Mouse (Mus musculus): ENCODE results near the gene Nrtn. TPM values are rescaled to one million over a fixed set of nuclear protein-coding genes. Genes with fewer than 3 reads are reported as not detected.

Gene Nrtn
- total RNA-seq, 2 experiments from 2014 or later = 3.4 to 4.0 TPM

DNA sequence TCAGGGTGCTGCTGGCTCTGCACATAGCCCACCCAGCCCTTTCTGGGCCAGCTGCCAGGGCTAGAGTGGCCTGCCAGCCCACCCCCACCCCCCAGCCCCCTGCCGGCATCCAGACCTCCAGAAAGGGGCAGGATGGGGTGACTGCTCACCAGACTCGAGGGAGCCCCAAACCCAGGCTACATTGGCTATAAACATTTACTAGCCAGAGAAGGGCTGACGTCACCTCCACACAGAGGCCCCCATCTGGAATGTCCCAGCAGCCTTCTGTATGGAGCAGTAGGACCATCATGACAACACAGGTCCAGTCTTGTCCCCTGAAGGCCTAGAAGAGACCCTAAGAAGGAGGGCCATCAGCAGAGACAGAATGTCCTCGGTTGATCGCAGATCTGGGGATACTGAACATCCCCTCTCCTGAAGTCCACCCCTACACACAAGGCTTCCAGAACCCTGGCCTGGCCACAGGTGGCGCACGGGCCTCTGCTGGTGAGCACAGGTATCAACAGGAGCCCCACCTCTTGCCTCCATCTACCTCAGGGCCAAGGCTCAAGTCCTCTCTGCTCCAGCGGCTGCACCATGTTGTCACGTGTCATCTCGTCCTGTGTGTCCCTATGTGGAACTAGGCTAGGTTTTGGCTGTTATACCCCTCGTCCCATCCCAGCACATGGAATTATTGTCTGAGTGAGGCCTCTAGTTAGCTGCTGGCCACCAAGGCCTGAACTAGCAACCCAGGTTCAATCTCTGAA lies 33.7 kb downstream of the Nrtn start:
- DNase-seq (ENCODE audit: low spot score in 2 of 2) = no peak

DNA sequence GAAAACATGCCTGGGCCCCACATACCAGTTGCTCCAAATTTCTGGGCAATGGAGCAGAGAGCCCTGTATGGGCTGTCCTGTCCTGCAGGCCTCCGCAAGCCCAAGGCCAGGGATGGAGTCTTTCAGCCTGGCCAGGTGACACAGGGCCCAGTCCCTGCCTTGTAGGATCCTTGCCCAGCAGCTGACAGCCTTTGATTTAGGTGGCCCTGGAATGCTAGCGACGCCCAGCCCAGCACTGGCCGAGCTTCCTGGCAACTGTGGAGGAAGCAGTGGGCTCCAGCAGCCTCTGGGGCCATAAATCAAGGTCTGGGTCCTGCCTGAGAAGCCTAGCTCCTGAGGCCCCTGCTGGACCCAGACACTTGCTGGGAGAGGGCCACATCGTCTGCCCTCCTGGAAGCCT lies 34.9 kb downstream of the Nrtn start:
- no peak for DNase-seq (ENCODE audit: low spot score in 2 of 2)

- peak; percentile 85 to 94 for DNase-seq (ENCODE audit: low spot score in 2 of 2)
Observed at GRCm38 (mm10) chr17:56717363-56718058, 39.8 kb downstream of the Nrtn start, which contains the start of the genes Ndufa11 and Vmac. Gene Ndufa11 (plus strand): TSS chr17:56717767. Gene Vmac (minus strand): TSS chr17:56718022.

DNA sequence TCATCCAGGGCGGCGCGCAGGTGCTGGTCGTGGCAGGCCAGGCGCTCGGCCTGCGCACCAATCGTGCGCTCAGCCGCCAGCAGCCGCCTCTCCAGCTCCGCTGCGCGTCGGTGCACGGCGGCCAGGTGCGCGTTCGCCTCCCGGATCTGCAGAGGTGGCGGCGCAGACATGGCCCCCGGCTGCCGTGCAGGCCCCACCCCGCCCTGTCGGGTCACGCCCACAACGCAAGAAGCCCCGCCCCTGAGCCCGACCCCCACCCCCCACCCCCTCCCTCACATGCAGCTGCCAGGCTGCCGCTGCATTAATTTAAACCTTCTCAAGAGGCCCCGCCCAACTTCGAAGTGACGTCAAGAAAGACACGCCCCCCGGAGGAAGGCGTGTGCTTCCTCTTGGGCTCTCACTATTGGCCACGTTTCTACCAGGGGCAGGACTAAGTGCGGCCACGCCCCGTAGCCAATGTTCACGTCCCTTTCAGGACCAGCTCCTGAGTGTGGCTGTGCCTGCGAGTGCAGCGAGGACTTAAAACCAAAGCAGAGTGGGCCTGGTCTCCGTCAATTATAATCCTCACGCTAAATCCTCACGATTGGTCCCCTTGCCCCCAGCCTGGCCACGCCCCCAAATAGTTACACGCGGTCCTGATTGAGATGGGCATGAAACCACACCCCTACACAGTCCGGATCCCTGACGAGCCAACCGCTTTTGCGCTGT lies 40.5 kb downstream of the Nrtn start:
- DNase-seq (ENCODE audit: low spot score in 2 of 2) = peak; percentile 93

GRCm38 (mm10) chr17:56715914-56716654 lies 41.2 kb downstream of the Nrtn start:
- no peak for DNase-seq (ENCODE audit: low spot score in 2 of 2)

- DNase-seq (ENCODE audit: low spot score in 2 of 2) = no peak
Observed at GRCm38 (mm10) chr17:56715360-56715759, 42.0 kb downstream of the Nrtn start.

GRCm38 (mm10) chr17:56709708-56710107 lies 47.6 kb downstream of the Nrtn start:
- DNase-seq (ENCODE audit: low spot score in 2 of 2) = no peak

- no peak for DNase-seq (ENCODE audit: low spot score in 2 of 2)
Observed at GRCm38 (mm10) chr17:56708692-56709091, 48.6 kb downstream of the Nrtn start.

DNA sequence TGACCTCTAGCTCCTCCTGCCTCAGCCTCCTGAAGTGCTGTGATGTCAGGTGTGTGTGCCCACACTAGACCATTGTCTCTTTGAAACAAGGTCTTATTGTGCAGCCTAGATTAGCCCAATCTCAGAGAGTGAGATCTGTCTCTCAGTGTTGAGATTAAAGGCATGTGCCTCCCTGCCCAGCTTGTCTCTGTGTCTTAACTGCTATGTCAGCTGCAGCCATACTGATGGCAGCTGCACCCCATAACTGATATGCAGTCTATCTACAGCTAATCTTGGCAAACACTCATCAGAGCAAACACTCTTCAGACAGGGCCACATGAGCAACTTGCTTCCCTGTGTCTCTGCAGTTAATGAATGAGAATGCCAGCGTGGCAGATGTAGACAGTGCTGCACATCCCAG lies 50.8 kb downstream of the Nrtn start:
- DNase-seq (ENCODE audit: low spot score in 2 of 2) = no peak

DNA sequence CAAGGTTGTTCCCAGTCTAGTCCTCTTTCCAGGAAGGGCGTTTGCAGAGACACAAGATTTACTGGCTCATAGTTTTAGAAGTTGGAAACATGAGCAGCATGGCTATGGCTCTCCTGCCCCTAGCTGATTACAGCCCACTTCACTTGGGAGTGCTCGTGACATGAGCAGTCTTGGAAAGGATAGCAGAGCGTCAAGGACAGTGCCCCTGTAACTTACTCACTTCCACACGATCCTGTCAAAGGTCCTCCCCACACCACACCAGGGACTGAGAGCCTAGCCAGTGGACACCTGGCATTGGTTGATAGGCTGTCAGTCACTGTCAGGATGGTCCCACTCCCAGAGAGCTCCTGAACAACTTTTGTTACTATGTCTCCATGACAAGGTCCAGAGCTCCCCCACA lies 54.3 kb downstream of the Nrtn start:
- DNase-seq (ENCODE audit: low spot score in 2 of 2) = no peak

Other genes with a start within 250 kb of the Nrtn start
- gene Znrf4, start 245.1 kb downstream of the Nrtn start, total RNA-seq (2021) = not detected
- gene Gm20219, start 203.1 kb downstream of the Nrtn start, total RNA-seq (2021) = 1 to 10 TPM in 1 of 2 experiments, under 1 TPM in 1; 0.86 to 1.0 TPM
- 100 to 1,000 TPM; 117 to 153 TPM for gene Safb2, start 172.9 kb downstream of the Nrtn start, total RNA-seq (2021)
- gene Safb, start 172.7 kb downstream of the Nrtn start, total RNA-seq (2021) = 100 to 1,000 TPM; 108 to 136 TPM
- 100 to 1,000 TPM; 360 to 384 TPM for gene 2410015M20Rik, start 147.8 kb downstream of the Nrtn start, total RNA-seq (2021)
- 100 to 1,000 TPM; 765 to 908 TPM for gene Rpl36, start 144.1 kb downstream of the Nrtn start, total RNA-seq (2021)
- 100 to 1,000 TPM; 458 to 700 TPM for gene Lonp1, start 130.6 kb downstream of the Nrtn start, total RNA-seq (2021)
- gene Catsperd, start 129.4 kb downstream of the Nrtn start, total RNA-seq (2021) = 1 to 10 TPM; 2.4 to 4.3 TPM
- 10 to 100 TPM; 64.9 to 75.7 TPM for gene Ranbp3, start 84.2 kb downstream of the Nrtn start, total RNA-seq (2021)
- 100 to 1,000 TPM; 276 to 402 TPM for gene Ndufa11, start 39.8 kb downstream of the Nrtn start, total RNA-seq (2021)
- gene Vmac, start 39.5 kb downstream of the Nrtn start, total RNA-seq (2021) = 10 to 100 TPM; 20.1 to 26.1 TPM
- 10 to 100 TPM; 28.3 to 31.3 TPM for gene Dus3l, start 7.2 kb upstream of the Nrtn start, total RNA-seq (2021)
- under 1 TPM; 0.48 to 0.93 TPM for gene Prr22, start 12.7 kb upstream of the Nrtn start, total RNA-seq (2021)
- gene Rfx2, start 73.5 kb upstream of the Nrtn start, total RNA-seq (2021) = 1 to 10 TPM; 3.8 to 5.6 TPM
- gene Acsbg2, start 116.9 kb upstream of the Nrtn start, total RNA-seq (2021) = under 1 TPM in 1 of 2 experiments, not detected in 1; 0.27 TPM
- gene 1700061G19Rik, start 117.9 kb upstream of the Nrtn start, total RNA-seq (2021) = 1 to 10 TPM in 1 of 2 experiments, under 1 TPM in 1; 0.83 to 2.9 TPM
- 10 to 100 TPM; 31.1 to 32.4 TPM for gene Mllt1, start 177.9 kb upstream of the Nrtn start, total RNA-seq (2021)
- under 1 TPM in 1 of 2 experiments, not detected in 1; 0.13 TPM for gene Acer1, start 224.6 kb upstream of the Nrtn start, total RNA-seq (2021)
- gene Clpp, start 232.8 kb upstream of the Nrtn start, total RNA-seq (2021) = 100 to 1,000 TPM; 111 to 124 TPM
- 10 to 100 TPM; 44.2 to 65.2 TPM for gene Alkbh7, start 239.8 kb upstream of the Nrtn start, total RNA-seq (2021)
- 1 to 10 TPM in 1 of 2 experiments, not detected in 1; 1.3 TPM for gene Pspn, start 242.5 kb upstream of the Nrtn start, total RNA-seq (2021)